ENCODE assay signal across 7 mouse cellular contexts in the genomic region with DNA sequence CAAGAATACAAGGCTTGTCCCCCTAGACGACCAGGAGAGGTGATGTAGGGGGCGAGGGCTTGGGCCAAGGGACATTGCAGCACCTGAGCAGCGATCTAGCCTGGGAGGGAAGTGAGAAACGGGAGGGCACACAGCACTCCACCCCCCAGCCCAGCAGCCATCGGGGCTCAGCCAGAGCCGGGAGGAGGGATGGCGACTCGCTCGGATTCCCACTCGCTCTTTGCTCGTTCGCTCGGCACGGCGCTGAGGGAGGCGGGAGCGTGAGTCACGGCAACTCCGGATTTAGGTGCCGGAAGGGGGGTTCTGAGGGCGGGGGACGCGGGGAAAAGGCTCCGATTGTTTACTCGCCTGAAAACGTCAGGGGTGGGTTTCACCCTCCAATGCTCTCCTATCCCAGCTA. TPM values are rescaled to one million over a fixed set of nuclear protein-coding genes. Genes with fewer than 3 reads are reported as not detected.
DNase-seq lines count a peak whose midpoint lies in the region; ATAC-seq and TF ChIP-seq lines count a peak whose summit lies in the region.

No protein-coding gene starts in this region.

- no peak overlapping the region for H3K27ac ChIP-seq in lung, postnatal 0 days (ENCODE audit: low read length)
- peak overlapping the region; percentile 72 for H3K27ac ChIP-seq in cortical plate, adult 2 months (ENCODE audit: insufficient read depth, low read length)
- no peak overlapping the region for H3K27ac ChIP-seq in heart, embryonic 16.5 days (ENCODE audit: low read length)

- DNase-seq in lung, postnatal 0 days (ENCODE audit: low spot score) = no peak
- no peak for DNase-seq in lung, postnatal 25 days (ENCODE audit: low spot score)
- peak; percentile 77 to 84 for DNase-seq in left cerebral cortex, postnatal 36 days (ENCODE audit: low spot score in 2 of 2)
- peak; percentile 81 to 82 for DNase-seq in right cerebral cortex, adult 2 months (ENCODE audit: low spot score in 2 of 2)
- DNase-seq in gastrocnemius, postnatal 36 days = no peak

- WGBS in lung, postnatal 0 days = under 1% methylated on average over 24 of the region's 26 CpGs
- WGBS in heart, embryonic 16.5 days = 1% methylated on average over 26 of the region's 26 CpGs

- H3K9me3 ChIP-seq in lung, postnatal 0 days (ENCODE audit: low read length) = no peaks in the 10 kb centered on the region
- no peaks in the 10 kb centered on the region for H3K9me3 ChIP-seq in heart, embryonic 16.5 days (replicated peaks; ENCODE audit: control insufficient read depth, low read length)

- H3K4me2 ChIP-seq in lung, postnatal 0 days (replicated peaks; ENCODE audit: low read depth, low read length) = peak overlapping the region; percentile 32
- H3K4me2 ChIP-seq in heart, embryonic 16.5 days (ENCODE audit: low read depth, low read length) = peak overlapping the region; percentile 86

- H3K36me3 ChIP-seq in lung, postnatal 0 days (ENCODE audit: insufficient read depth, low read length) = no peaks in the 10 kb centered on the region
- H3K36me3 ChIP-seq in heart, embryonic 16.5 days (ENCODE audit: control insufficient read depth, insufficient read depth) = no peaks in the 10 kb centered on the region

- intact Hi-C loops in left cerebral cortex, postnatal 36 days (cut with DNase I) = loop anchor here (5.0 kb wide), 1 partner anchor 33 kb away; no protein-coding TSS in a partner anchor
- intact Hi-C loops in gastrocnemius, postnatal 36 days (cut with DNase I) = no loop called here

- TF ChIP-seq POLR2A in cortical plate, adult 2 months (IDR thresholded peaks at IDR 0.05; ENCODE audit: extremely low read depth, insufficient read depth, low read length) = 0 out of 2 replicates have a peak, but pooled peaks have one; percentile 4

- H3K4me3 ChIP-seq in lung, postnatal 0 days (ENCODE audit: low read depth, low read length) = peak overlapping the region; percentile 10; the same call in 1 of the 2 replicates
- H3K4me3 ChIP-seq in cortical plate, adult 2 months (ENCODE audit: insufficient read depth, low read length) = peak overlapping the region; percentile 28
- H3K4me3 ChIP-seq in heart, embryonic 16.5 days (ENCODE audit: low read length) = peak overlapping the region; percentile 41

- no peak overlapping the region for H3K9ac ChIP-seq in lung, postnatal 0 days (replicated peaks; ENCODE audit: low read depth)
- H3K9ac ChIP-seq in heart, embryonic 16.5 days (ENCODE audit: low read length) = peak overlapping the region; percentile 39

- TF ChIP-seq CTCF in lung, postnatal 0 days (IDR thresholded peaks at IDR 0.05) = no peak
- no peak for TF ChIP-seq CTCF in cortical plate, adult 2 months (IDR thresholded peaks at IDR 0.05; ENCODE audit: extremely low read depth, insufficient read depth, low read length)

- peaks cover 21% of the 10 kb centered on the region for H3K4me1 ChIP-seq in lung, postnatal 0 days (ENCODE audit: insufficient read depth, low read depth, low read length)
- H3K4me1 ChIP-seq in cortical plate, adult 2 months (ENCODE audit: control insufficient read depth, insufficient read depth, low read length) = peaks cover 1% of the 10 kb centered on the region; the same call in 1 of the 2 replicates
- peaks cover 42% of the 10 kb centered on the region for H3K4me1 ChIP-seq in heart, embryonic 16.5 days (ENCODE audit: control insufficient read depth, insufficient read depth, low read length)

- H3K27me3 ChIP-seq in lung, postnatal 0 days (replicated peaks; ENCODE audit: insufficient read depth, low read length) = peaks cover 33% of the 10 kb centered on the region
- H3K27me3 ChIP-seq in heart, embryonic 16.5 days (ENCODE audit: control insufficient read depth, insufficient read depth, low read length) = peaks cover 38% of the 10 kb centered on the region

- TF ChIP-seq EP300 in lung, postnatal 0 days (IDR thresholded peaks at IDR 0.05) = no peak

- ATAC-seq in lung, postnatal 0 days = no peak
- ATAC-seq in heart, embryonic 16.5 days (replicated peaks; ENCODE audit: extremely low read depth, insufficient read depth, low FRiP score) = no peak

RNA-seq across cellular contexts. Expression of a gene that starts 1.4 kb away (rescaled TPM):
- 3.9 and 4.7 TPM in 2 replicates for polyA plus RNA-seq in lung, postnatal 0 days (2015; fragmentation: Nextera tagmentation; extraction: Ambion mirVana)
- polyA plus RNA-seq in cortical plate, adult 2 months (2012; rRNA removed) = 77.0 and 80.1 TPM in 2 replicates
- 15.0 and 16.7 TPM in 2 replicates for polyA plus RNA-seq in heart, embryonic 16.5 days (2015; fragmentation: Nextera tagmentation; extraction: Ambion mirVana)
- total RNA-seq in left cerebral cortex, postnatal 36 days (2021) = 10 to 100 TPM; 94.8 to 98.7 TPM
- 10 to 100 TPM; 42.2 to 53.9 TPM for total RNA-seq in gastrocnemius, postnatal 36 days (2021)

RNA-seq across cellular contexts. Expression of a gene that starts 14.3 kb away (rescaled TPM):
- polyA plus RNA-seq in lung, postnatal 0 days (2015; fragmentation: Nextera tagmentation; extraction: Ambion mirVana) = 165 and 171 TPM in 2 replicates
- 158 and 168 TPM in 2 replicates for polyA plus RNA-seq in cortical plate, adult 2 months (2012; rRNA removed)
- 226 and 279 TPM in 2 replicates for polyA plus RNA-seq in heart, embryonic 16.5 days (2015; fragmentation: Nextera tagmentation; extraction: Ambion mirVana)
- total RNA-seq in left cerebral cortex, postnatal 36 days (2021) = 100 to 1,000 TPM; 139 to 155 TPM
- 100 to 1,000 TPM; 123 to 126 TPM for total RNA-seq in gastrocnemius, postnatal 36 days (2021)

RNA-seq across cellular contexts. Expression of a gene that starts 33.0 kb away (rescaled TPM):
- polyA plus RNA-seq in lung, postnatal 0 days (2015; fragmentation: Nextera tagmentation; extraction: Ambion mirVana) = 10.9 and 12.5 TPM in 2 replicates
- polyA plus RNA-seq in cortical plate, adult 2 months (2012; rRNA removed) = 16.4 and 18.6 TPM in 2 replicates
- 15.8 and 16.2 TPM in 2 replicates for polyA plus RNA-seq in heart, embryonic 16.5 days (2015; fragmentation: Nextera tagmentation; extraction: Ambion mirVana)
- total RNA-seq in left cerebral cortex, postnatal 36 days (2021) = 10 to 100 TPM in 1 of 2 experiments, 1 to 10 TPM in 1; 9.1 to 15.3 TPM
- 1 to 10 TPM; 4.2 to 4.4 TPM for total RNA-seq in gastrocnemius, postnatal 36 days (2021)

Comparison
In these comparisons a context has a peak if more than half of its experiments do, and no peak if none do; other contexts are left out.
1. DNase-seq: peak in left cerebral cortex, postnatal 36 days (2 of 2) and right cerebral cortex, adult 2 months (2 of 2); none in lung, postnatal 0 days (single experiment), lung, postnatal 25 days (single experiment) and gastrocnemius, postnatal 36 days (0 of 2).
2. Peak in every context shown above with its lines, with median percentiles within 50 percentile points of each other: H3K4me3 ChIP-seq.